Mouse (Mus musculus): ENCODE measurements around the gene Cenpa.

Cenpa gene

GRCm38 (mm10) chr5:30666391-30667195 is at the start of gene Cenpa:
Cenpa (plus strand) TSS chr5:30666777.
- peak; percentile 73 to 77 for DNase-seq

DNA sequence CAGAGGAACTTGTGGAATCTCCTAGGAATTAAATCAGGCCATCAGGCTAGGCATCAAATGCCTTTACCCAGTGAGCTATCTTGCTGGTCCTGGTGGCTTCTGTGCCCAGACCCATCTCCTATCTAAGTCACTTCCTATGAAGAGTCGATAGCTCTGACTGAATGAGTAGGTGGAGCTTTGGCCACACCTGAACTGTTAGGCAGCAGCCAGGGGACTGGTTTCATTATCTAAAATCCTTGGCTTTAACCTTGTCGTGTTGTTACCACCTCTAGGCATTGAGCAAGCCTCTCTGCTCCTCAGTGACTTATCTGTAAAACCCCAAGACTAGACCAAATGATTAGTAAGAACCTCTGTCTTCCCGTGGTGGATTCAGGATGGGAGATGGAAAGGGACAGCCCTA is 49.2 kb upstream of the Cenpa start:
- no peak for DNase-seq

GRCm38 (mm10) chr5:30617851-30618250 is 48.7 kb upstream of the Cenpa start:
- DNase-seq, result no peak

GRCm38 (mm10) chr5:30618376-30619003 is 48.1 kb upstream of the Cenpa start:
- no peak for DNase-seq

- no peak for DNase-seq
These were observed 47.4 kb upstream of the Cenpa start for GRCm38 (mm10) chr5:30619211-30619610.

GRCm38 (mm10) chr5:30620567-30620966 is 46.0 kb upstream of the Cenpa start:
- no peak for DNase-seq

- no peak for DNase-seq
These were observed 45.3 kb upstream of the Cenpa start for GRCm38 (mm10) chr5:30621211-30621790.

- DNase-seq, result no peak
These were observed 44.8 kb upstream of the Cenpa start for GRCm38 (mm10) chr5:30621844-30622176.

- peak; percentile 19 to 48 for DNase-seq
These were observed 44.3 kb upstream of the Cenpa start for GRCm38 (mm10) chr5:30622177-30622840.

DNA sequence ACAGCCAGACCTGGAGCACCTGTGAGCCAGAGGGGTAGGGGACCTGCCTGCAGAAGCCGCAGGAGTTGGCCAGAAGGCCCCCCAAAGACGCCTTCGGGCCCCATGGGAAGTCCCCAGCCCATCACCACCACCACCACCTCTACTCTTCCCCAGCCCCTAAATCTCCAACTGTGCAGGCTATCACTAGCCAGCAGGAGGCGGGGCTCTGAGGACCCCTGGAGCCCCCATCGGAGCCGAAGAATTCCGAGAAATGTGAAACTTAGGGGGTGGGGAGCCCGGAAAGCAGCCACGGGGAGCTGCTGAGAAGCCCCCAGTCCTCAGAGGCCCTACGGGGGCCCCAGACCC is 43.8 kb upstream of the Cenpa start:
- peak in 1 of 2 experiments; percentile 8 for DNase-seq

GRCm38 (mm10) chr5:30623380-30623779 is 43.2 kb upstream of the Cenpa start:
- no peak for DNase-seq

DNA sequence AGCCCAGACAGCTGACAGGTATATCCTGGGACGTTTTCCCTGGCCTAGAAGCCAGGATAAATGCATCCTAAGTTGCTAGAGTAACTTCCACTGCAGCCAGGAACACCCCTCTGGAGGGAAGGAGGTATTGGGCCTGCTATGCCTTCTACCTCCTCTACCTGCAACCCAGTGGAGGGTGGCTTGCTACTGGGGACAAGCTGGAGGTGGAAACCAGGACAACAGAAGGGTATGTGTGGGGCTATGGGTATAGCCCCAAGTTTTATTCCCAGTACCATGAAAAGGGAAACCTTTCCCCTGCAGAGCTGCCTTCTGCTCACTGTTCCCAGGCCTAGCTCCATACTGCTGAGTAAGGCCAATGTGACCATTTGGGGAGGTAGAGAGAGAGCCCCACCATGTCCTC is 42.3 kb upstream of the Cenpa start:
- no peak for DNase-seq

- DNase-seq, result no peak
These were observed 41.7 kb upstream of the Cenpa start for GRCm38 (mm10) chr5:30624908-30625307.

DNA sequence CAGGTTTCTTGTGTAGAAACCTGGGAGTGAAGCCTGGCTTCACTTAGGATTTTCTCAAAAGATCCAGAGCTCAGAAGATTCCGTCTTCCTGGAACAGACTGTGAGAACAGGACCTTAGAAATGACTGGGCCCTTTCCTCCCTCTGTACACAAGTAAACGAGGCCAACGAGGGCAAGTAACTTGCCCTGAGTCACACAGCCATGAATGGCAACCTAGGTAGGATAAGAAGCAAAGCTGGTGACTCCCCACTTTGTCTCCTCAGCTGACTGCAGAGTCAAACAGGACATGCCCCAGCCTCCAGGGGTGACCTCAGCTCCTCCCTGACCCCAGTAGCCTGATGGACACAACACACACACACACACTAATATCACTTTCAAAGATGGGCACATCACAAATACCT is 41.2 kb upstream of the Cenpa start:
- no peak for DNase-seq

DNA sequence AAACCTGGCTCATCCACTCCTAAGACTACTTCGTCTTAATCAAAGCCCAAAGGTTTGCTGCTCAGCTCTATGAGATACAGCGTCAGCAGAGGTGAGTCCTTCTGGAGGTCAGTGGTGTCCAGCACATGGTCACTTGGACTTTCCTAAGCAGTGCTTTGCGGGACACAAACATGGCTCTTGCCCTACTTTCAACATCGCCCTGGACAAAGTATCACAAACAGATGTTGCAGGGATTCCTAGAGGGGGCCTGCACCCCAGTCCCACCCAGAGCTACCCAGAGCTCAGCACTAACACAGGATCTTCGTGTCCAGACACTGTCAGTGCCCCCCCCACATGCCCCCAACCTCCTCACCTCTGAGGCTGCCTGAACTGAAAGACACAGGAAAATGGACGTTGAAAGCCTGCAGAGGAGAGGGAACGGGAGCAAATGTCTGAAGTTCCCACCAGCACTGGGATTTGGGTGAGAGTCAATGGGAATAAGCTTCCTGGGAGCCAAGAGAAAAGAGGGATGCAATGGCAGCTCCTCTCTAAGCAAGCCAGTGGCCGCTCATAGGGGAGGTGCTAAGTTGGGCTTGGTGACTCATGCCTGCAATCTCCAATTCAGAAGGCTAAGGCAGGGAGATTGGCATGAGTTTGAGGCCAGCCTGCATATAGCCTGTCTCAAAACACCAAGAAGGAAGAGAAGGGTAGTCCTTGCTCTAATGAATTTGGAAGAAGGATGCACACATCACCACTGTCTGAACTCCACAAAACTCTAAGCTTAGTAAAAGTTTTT is 40.1 kb upstream of the Cenpa start:
- no peak for DNase-seq

GRCm38 (mm10) chr5:30628511-30628910 is 38.1 kb upstream of the Cenpa start:
- no peak for DNase-seq

DNA sequence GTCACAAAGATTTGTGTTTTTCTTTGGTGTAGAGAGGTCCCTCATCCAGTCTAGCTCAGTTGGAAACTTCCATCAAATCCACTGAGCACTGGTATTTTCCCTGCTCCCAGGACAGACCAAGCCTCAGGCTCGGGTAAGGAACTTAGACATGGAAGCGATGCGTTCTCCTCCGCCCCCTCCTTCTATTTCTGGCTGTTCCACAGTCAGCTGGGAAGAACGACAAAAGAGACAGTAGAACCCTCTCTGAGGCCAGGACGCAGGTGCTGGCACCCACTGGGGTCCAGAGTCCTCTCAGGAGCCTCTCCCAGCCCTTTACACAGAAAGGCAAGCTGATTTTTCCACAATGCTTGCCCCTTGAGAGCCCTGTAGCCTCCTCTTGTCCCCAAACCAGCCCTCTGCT is 36.2 kb upstream of the Cenpa start:
- no peak for DNase-seq

DNA sequence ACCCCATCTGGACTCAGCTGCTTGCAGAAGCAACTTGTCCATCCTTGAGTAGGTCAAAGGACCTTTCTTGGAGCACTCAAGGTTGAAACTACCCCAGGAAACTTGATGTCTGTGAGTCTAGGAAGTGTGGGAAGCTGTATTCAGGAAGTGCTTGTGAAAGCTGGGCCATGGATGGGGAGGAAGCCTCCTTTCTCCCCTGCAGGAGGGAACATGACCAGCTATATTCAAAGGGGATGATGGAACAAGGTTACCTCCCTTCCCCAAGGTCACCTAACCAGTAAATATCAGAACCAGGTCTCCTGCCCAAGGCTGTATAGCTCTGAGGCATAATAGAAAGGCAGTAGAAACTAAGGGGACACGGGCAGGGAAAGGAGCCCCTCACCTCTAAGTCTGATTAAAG is 34.4 kb upstream of the Cenpa start:
- DNase-seq, result no peak

GRCm38 (mm10) chr5:30636994-30637393 is 29.6 kb upstream of the Cenpa start:
- DNase-seq, result no peak

- peak; percentile 55 to 76 for DNase-seq
These were observed 28.5 kb upstream of the Cenpa start for GRCm38 (mm10) chr5:30638041-30638440.

DNA sequence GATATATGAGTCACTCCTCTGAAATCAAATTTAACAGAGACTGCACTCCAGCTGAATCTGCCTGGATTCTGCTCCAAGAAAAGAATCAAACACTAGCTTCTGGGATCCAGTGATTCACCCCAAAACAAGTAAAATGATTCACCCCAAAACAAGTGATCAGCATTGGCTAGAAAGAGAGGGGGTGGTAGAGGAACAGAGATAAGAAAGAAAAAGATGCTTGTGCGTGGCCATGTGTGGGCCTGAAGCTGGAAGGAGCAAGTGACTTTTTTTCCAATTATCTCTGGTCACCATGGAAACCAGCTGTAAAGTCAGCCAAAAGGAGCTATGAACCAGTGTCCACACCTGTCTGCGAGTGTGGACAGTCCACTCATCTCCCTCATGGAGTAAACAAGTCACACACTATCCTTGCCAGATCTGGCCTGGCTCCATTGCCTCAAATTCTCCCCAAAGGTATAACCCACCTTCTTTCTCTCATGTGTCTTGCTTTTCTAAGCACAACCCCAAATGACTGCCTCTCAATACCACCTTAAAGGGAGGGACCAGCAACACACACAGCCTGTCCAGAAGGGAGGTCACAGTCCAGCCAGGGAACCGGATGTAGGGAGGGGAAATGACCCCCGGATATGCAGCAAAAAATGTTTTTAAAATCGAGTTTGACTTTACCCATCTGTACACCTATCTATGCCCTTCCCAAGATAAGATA is 22.9 kb upstream of the Cenpa start:
- no peak for DNase-seq

DNA sequence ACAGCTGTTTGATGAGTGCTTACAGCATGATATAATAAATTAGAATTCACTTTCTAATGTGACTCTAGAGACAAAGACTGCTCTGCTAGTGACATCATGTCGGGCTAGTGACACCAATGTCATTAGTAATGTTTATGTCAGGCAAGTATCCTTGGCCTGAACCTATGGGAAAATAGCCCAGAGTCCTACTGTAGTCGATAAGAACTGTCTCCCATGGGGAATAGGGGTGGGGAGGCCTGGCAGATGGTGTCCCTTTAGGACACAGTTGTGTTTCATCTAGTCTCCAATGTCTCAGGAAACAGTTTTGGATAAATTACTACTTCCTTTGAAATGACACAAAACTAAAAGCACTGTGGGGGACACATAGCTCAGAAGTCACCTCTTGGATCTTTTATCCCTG is 20.5 kb upstream of the Cenpa start:
- no peak for DNase-seq

Data from spleen, adult 18-20 months (tissue).